Mouse (Mus musculus): ENCODE measurements around the gene Psmc3. TPM values are rescaled to one million over a fixed set of nuclear protein-coding genes. Genes with fewer than 3 reads are reported as not detected.

Psmc3 gene
- polyA plus RNA-seq, 1 experiment from 2014 or later = 394 TPM

GRCm38 (mm10) chr2:91081775-91082695 is 28.2 kb downstream of the Psmc3 start, which contains the start of gene Spi1:
Gene Spi1 (plus strand): TSS chr2:91082390.
- 81% methylated on average over 13 of the region's 13 CpGs for WGBS
- no peaks in the 10 kb centered on the region for H3K27me3 ChIP-seq (ENCODE audit: control insufficient read depth, insufficient read depth, low read length)
- H3K4me3 ChIP-seq (ENCODE audit: low read depth, low read length) = no peak within 1 kb of the TSS
- H3K36me3 ChIP-seq (ENCODE audit: control insufficient read depth, insufficient read depth, low read length) = no peaks in the 10 kb centered on the region
- H3K27ac ChIP-seq (ENCODE audit: low read depth, low read length) = no peak within 1 kb of the TSS
- ATAC-seq (ENCODE audit: low FRiP score) = no peak
- H3K4me1 ChIP-seq (replicated peaks; ENCODE audit: control insufficient read depth, insufficient read depth, low read length) = 0 out of 2 replicates have a peak, but pooled peaks cover 2% of the 10 kb centered on the region
- H3K9ac ChIP-seq (ENCODE audit: low read depth, low read length) = no peak within 1 kb of the TSS
- no peak within 1 kb of the TSS for H3K4me2 ChIP-seq (replicated peaks; ENCODE audit: low read depth, low read length)
- H3K9me3 ChIP-seq (ENCODE audit: control insufficient read depth, low read length) = no peaks in the 10 kb centered on the region
- DNase-seq (ENCODE audit: low spot score) = no peak

- WGBS = 78% methylated on average over 11 of the region's 11 CpGs
Measured at GRCm38 (mm10) chr2:91082844-91083243, 29.0 kb downstream of the Psmc3 start.

GRCm38 (mm10) chr2:91083366-91083940 is 29.6 kb downstream of the Psmc3 start:
- H3K9me3 ChIP-seq (ENCODE audit: control insufficient read depth, low read length) = no peaks in the 10 kb centered on the region
- no peaks in the 10 kb centered on the region for H3K36me3 ChIP-seq (ENCODE audit: control insufficient read depth, insufficient read depth, low read length)
- H3K27ac ChIP-seq (ENCODE audit: low read depth, low read length) = no peak overlapping the region
- WGBS = 38% methylated on average over 1 of the region's 1 CpGs
- DNase-seq (ENCODE audit: low spot score) = no peak
- no peak overlapping the region for H3K4me3 ChIP-seq (ENCODE audit: low read depth, low read length)
- no peak for ATAC-seq (ENCODE audit: low FRiP score)
- no peak overlapping the region for H3K9ac ChIP-seq (ENCODE audit: low read depth, low read length)
- no peaks in the 10 kb centered on the region for H3K27me3 ChIP-seq (ENCODE audit: control insufficient read depth, insufficient read depth, low read length)
- 0 out of 2 replicates have a peak, but pooled peaks cover 2% of the 10 kb centered on the region for H3K4me1 ChIP-seq (replicated peaks; ENCODE audit: control insufficient read depth, insufficient read depth, low read length)
- no peak overlapping the region for H3K4me2 ChIP-seq (replicated peaks; ENCODE audit: low read depth, low read length)

More at GRCm38 (mm10) chr2:91082844-91083243, 29.0 kb downstream of the Psmc3 start:
- H3K9me3 ChIP-seq (ENCODE audit: control insufficient read depth, low read length) = no peaks in the 10 kb centered on the region
- H3K27ac ChIP-seq (ENCODE audit: low read depth, low read length) = no peak overlapping the region
- H3K4me2 ChIP-seq (replicated peaks; ENCODE audit: low read depth, low read length) = no peak overlapping the region
- no peak overlapping the region for H3K4me3 ChIP-seq (ENCODE audit: low read depth, low read length)
- 0 out of 2 replicates have a peak, but pooled peaks cover 2% of the 10 kb centered on the region for H3K4me1 ChIP-seq (replicated peaks; ENCODE audit: control insufficient read depth, insufficient read depth, low read length)
- ATAC-seq (ENCODE audit: low FRiP score) (no peak), DNase-seq (ENCODE audit: low spot score) (no peak)
- H3K36me3 ChIP-seq (ENCODE audit: control insufficient read depth, insufficient read depth, low read length) = no peaks in the 10 kb centered on the region
- no peaks in the 10 kb centered on the region for H3K27me3 ChIP-seq (ENCODE audit: control insufficient read depth, insufficient read depth, low read length)
- no peak overlapping the region for H3K9ac ChIP-seq (ENCODE audit: low read depth, low read length)

- ATAC-seq (ENCODE audit: low FRiP score) (no peak), DNase-seq (ENCODE audit: low spot score) (no peak)
- WGBS = 84% methylated on average over 15 of the region's 15 CpGs
- H3K4me2 ChIP-seq (replicated peaks; ENCODE audit: low read depth, low read length) = no peak overlapping the region
- no peaks in the 10 kb centered on the region for H3K36me3 ChIP-seq (ENCODE audit: control insufficient read depth, insufficient read depth, low read length)
- H3K27me3 ChIP-seq (ENCODE audit: control insufficient read depth, insufficient read depth, low read length) = no peaks in the 10 kb centered on the region
- no peak overlapping the region for H3K27ac ChIP-seq (ENCODE audit: low read depth, low read length)
- H3K4me1 ChIP-seq (replicated peaks; ENCODE audit: control insufficient read depth, insufficient read depth, low read length) = no peaks in the 10 kb centered on the region
- no peaks in the 10 kb centered on the region for H3K9me3 ChIP-seq (ENCODE audit: control insufficient read depth, low read length)
- no peak overlapping the region for H3K4me3 ChIP-seq (ENCODE audit: low read depth, low read length)
- H3K9ac ChIP-seq (ENCODE audit: low read depth, low read length) = no peak overlapping the region
Measured at GRCm38 (mm10) chr2:91084179-91084820, 30.5 kb downstream of the Psmc3 start.

- 88% methylated on average over 14 of the region's 14 CpGs for WGBS
- no peak for DNase-seq (ENCODE audit: low spot score)
- no peak overlapping the region for H3K9ac ChIP-seq (ENCODE audit: low read depth, low read length)
- H3K36me3 ChIP-seq (ENCODE audit: control insufficient read depth, insufficient read depth, low read length) = no peaks in the 10 kb centered on the region
- no peaks in the 10 kb centered on the region for H3K4me1 ChIP-seq (replicated peaks; ENCODE audit: control insufficient read depth, insufficient read depth, low read length)
- H3K4me3 ChIP-seq (ENCODE audit: low read depth, low read length) = no peak overlapping the region
- H3K27me3 ChIP-seq (ENCODE audit: control insufficient read depth, insufficient read depth, low read length) = no peaks in the 10 kb centered on the region
- no peaks in the 10 kb centered on the region for H3K9me3 ChIP-seq (ENCODE audit: control insufficient read depth, low read length)
- H3K4me2 ChIP-seq (replicated peaks; ENCODE audit: low read depth, low read length) = no peak overlapping the region
- no peak for ATAC-seq (ENCODE audit: low FRiP score)
- H3K27ac ChIP-seq (ENCODE audit: low read depth, low read length) = no peak overlapping the region
Measured at GRCm38 (mm10) chr2:91085494-91086391, 31.9 kb downstream of the Psmc3 start.

DNA sequence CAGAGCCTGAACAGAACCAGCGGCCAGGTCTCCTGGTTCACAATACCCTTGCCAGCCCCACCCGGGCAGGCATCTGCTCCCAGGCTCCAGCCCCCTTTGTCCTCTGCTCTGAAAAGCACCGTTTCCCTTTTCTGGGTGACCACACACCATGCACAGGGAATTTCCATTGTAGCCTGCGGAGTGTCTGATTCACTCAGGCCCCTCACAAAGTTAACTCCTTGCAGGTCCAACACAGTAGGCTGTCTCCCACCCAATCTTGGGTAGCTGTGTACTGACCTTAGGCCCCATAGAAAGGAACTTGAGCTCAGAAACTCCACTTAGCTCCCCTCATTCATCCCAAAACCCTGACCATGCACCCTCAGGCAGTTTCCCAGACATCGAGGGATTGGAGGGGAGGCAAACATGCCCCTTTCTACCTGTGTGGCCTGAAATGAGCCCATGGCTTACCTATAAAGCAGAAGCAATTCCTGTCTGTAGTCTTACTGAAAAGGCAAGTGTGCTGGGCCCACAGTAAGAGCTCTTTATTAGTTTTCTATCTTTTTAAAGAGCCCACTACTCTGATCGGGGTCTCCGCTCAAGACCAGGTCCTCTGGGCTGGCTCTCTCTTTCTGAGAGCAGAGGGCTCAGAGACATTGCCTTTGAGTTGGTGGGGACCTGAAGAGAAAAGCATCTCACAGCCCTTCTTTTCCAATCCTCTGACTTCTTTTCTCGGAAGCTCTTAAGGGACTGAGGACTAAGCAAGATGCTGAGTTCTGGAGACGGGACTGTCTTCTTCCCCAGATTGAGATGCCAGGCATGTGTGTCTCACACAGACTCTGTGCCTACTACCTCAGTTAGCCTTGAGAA is 32.8 kb downstream of the Psmc3 start:
- Histone ChIP-seq H3K36me3 (ENCODE audit: control insufficient read depth, insufficient read depth, low read length) (no peaks in the 10 kb centered on the region), H3K9ac (ENCODE audit: low read depth, low read length) (no peak overlapping the region), H3K4me1 (replicated peaks; ENCODE audit: control insufficient read depth, insufficient read depth, low read length) (no peaks in the 10 kb centered on the region), H3K27ac (ENCODE audit: low read depth, low read length) (no peak overlapping the region), H3K4me2 (replicated peaks; ENCODE audit: low read depth, low read length) (no peak overlapping the region), H3K9me3 (ENCODE audit: control insufficient read depth, low read length) (no peaks in the 10 kb centered on the region), H3K27me3 (ENCODE audit: control insufficient read depth, insufficient read depth, low read length) (no peaks in the 10 kb centered on the region), H3K4me3 (ENCODE audit: low read depth, low read length) (no peak overlapping the region)
- DNase-seq (ENCODE audit: low spot score) = no peak
- no peak for ATAC-seq (ENCODE audit: low FRiP score)
- 64% methylated on average over 9 of the region's 9 CpGs for WGBS

DNA sequence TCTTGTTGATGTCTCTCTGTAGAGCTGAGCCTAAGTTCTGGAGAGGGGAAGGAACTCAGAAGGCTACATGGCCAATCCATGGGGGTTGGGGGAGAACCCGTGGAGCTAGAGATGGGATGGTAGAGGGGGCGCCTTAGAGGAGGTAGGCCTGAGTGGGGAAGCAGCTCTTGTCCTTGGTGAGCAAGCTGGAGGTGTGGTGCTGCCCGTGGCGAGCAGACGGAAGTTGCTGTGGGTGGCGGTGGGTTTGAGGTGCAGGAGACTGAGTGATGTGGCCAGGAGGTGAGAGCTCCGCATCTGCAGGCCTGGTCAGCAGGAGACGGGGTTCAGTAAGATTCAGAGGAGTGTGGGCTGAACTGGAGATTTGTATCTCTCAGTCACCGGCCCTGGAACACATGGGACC is 33.6 kb downstream of the Psmc3 start:
- DNase-seq (ENCODE audit: low spot score) = no peak
- no peaks in the 10 kb centered on the region for H3K9me3 ChIP-seq (ENCODE audit: control insufficient read depth, low read length)
- no peaks in the 10 kb centered on the region for H3K36me3 ChIP-seq (ENCODE audit: control insufficient read depth, insufficient read depth, low read length)
- H3K27me3 ChIP-seq (ENCODE audit: control insufficient read depth, insufficient read depth, low read length) = no peaks in the 10 kb centered on the region
- no peak overlapping the region for H3K4me2 ChIP-seq (replicated peaks; ENCODE audit: low read depth, low read length)
- H3K9ac ChIP-seq (ENCODE audit: low read depth, low read length) = no peak overlapping the region
- H3K4me1 ChIP-seq (replicated peaks; ENCODE audit: control insufficient read depth, insufficient read depth, low read length) = no peaks in the 10 kb centered on the region
- H3K27ac ChIP-seq (ENCODE audit: low read depth, low read length) = no peak overlapping the region
- no peak overlapping the region for H3K4me3 ChIP-seq (ENCODE audit: low read depth, low read length)
- ATAC-seq (ENCODE audit: low FRiP score) = no peak
- WGBS = 91% methylated on average over 9 of the region's 9 CpGs

All from hindbrain, embryonic 11.5 days (tissue).